Mouse (Mus musculus) thymus, postnatal 4 days (tissue): ENCODE measurements at regions not wholly inside any gene's neighbourhood (a gene's known extent, or its start where the extent isn't known, plus 50 kb on each side); places are given as distances from the start of the nearest gene placed in this dataset.

Source experiments
- DNase-seq: peaks from one replicate; pipeline ENCODE4 v3.0.0; 2021

- DNase-seq: peak; percentile 4
Measured at GRCm38 (mm10) chrY:43772246-43772645, 492.0 kb downstream of the Gm21739 start.
